Mouse (Mus musculus) heart, postnatal 0 days (tissue): ENCODE results near the gene Icosl. TPM values are rescaled to one million over a fixed set of nuclear protein-coding genes. Genes with fewer than 3 reads are reported as not detected.

ENCODE experiments used
- ATAC-seq: fragments of 200-750 bp; cut with Nextera tagmentation; 2 replicates; pipeline ENCODE4 v1.8.0; 2017; ENCODE audit warnings: low read depth, moderate number of reproducible peaks, moderate library complexity; ENCODE audit not compliant: insufficient read depth
- DNase-seq: peaks from one replicate; pipeline ENCODE4 v3.0.0-alpha.2; 2016; ENCODE audit warnings: low spot score
- H3K27ac ChIP-seq: fragments of 300-500 bp; sonication (generic); 2 replicates; pipeline ENCODE4 v1.5.1; 2014; ENCODE audit warnings: low read depth, mild to moderate bottlenecking
- H3K27me3 ChIP-seq: fragments of 300-500 bp; sonication (generic); 2 replicates; pipeline ENCODE4 v1.6.1; 2014; ENCODE audit warnings: low read length, mixed read lengths; ENCODE audit not compliant: control insufficient read depth, insufficient read depth
- H3K36me3 ChIP-seq: fragments of 300-500 bp; sonication (generic); replicated peaks from 2 replicates; pipeline ENCODE4 v1.6.1; 2014; ENCODE audit warnings: low read length, mixed read lengths; ENCODE audit not compliant: control insufficient read depth, insufficient read depth
- H3K4me1 ChIP-seq: fragments of 300-500 bp; sonication (generic); 2 replicates; pipeline ENCODE4 v1.6.1; 2014; ENCODE audit warnings: antibody characterized with exemption; ENCODE audit not compliant: control insufficient read depth, insufficient read depth
- H3K4me2 ChIP-seq: fragments of 300-500 bp; sonication (generic); 2 replicates; pipeline ENCODE4 v1.6.1; 2014; ENCODE audit warnings: low read depth, mild to moderate bottlenecking, low read length, moderate library complexity
- H3K4me3 ChIP-seq: fragments of 300-500 bp; sonication (generic); 2 replicates; pipeline ENCODE4 v1.5.1; 2014; ENCODE audit warnings: low read depth, low read length
- H3K9ac ChIP-seq: fragments of 300-500 bp; sonication (generic); replicated peaks from 2 replicates; pipeline ENCODE4 v1.6.1; 2014; ENCODE audit warnings: low read depth, low read length, mixed read lengths
- H3K9me3 ChIP-seq: fragments of 300-500 bp; sonication (generic); replicated peaks from 2 replicates; pipeline ENCODE4 v1.6.1; 2016; ENCODE audit warnings: low read length; ENCODE audit not compliant: control insufficient read depth
- CTCF ChIP-seq: IDR thresholded peaks from 2 replicates; pipeline ENCODE4 v1.5.1; 2016; ENCODE audit warnings: antibody characterized with exemption, control low read depth, low read depth
- EP300 ChIP-seq: IDR thresholded peaks from 2 replicates; pipeline ENCODE4 v1.6.1; 2016; ENCODE audit warnings: antibody characterized with exemption, low read depth
- WGBS: fragments of 180-500 bp; shearing (Covaris S2); extraction: QIAGEN DNeasy Blood & Tissue Kit; methylation state at CpG from one replicate; pipeline ENCODE4 v1.1.7; 2014; 5-methylcytosine and 5-hydroxymethylcytosine counted together
- polyA plus RNA-seq: library from polyadenylated mRNA; unstranded; fragments of >200 nt; fragmentation: Nextera tagmentation; extraction: Ambion mirVana; gene quantifications from 2 replicates; pipeline ENCODE4 v1.2.1, GENCODE M21; 2015
- total RNA-seq: library from RNA; depleted of rRNA; stranded (reverse); fragments of >200 nt; gene quantifications from 2 replicates; pipeline ENCODE4 v1.2.3, GENCODE M21; 2014; ENCODE audit warnings: low replicate concordance

The Icosl gene
- total and polyA plus RNA-seq, 2 experiments from 2014 or later, result 1.9 to 7.4 TPM

DNA sequence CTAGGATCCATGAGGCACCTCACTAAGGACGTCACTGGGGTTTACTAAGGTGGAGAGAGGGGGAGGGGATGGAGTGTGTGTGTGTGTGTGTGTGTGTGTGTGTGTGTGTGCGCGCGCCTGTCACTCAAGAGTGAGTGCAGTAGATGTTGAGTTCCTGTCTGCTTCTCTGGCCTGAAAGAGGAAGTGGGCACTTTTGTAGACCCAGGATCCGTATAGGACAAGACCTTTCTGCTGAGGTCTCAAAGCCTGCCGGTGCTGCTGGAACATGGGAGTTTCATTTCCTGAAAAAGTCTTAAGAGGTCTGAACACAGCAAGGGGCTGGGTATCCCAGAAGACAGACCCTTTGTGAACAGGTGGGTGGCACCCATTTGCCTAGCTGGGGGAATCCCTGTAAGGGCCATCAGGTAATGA, 18.0 kb downstream of the Icosl start:
- Histone ChIP-seq H3K27me3 (no peaks in the 10 kb centered on the region), H3K9ac (no peak overlapping the region), H3K4me2 (no peak overlapping the region), H3K4me1 (no peaks in the 10 kb centered on the region), H3K9me3 (no peaks in the 10 kb centered on the region), H3K4me3 (no peak overlapping the region), H3K27ac (no peak overlapping the region), H3K36me3 (no peaks in the 10 kb centered on the region)
- ATAC-seq (no peak), DNase-seq (no peak)
- TF ChIP-seq EP300, result no peak
- TF ChIP-seq CTCF, result no peak
- WGBS, result 61% methylated on average over 6 of the region's 6 CpGs

DNA sequence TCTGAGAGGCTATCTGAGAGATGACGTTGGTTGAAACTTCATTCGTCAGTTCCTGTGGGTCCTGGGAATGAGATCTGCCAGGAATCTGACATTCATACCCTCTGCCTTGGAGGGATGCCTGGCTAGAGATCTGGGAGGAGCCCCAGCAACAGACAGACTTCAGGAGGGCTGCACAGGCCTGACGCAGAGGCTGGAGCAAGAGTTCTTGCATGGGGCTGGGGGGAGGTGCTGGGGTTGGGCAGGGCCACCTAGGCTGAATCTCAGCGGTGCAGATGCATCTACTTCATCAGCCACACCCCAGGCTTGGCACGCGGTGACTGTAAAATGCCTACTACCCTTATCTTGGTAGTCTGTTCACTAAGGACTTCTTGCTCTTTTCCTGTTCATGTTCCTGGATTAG, 21.1 kb downstream of the Icosl start:
- Histone ChIP-seq H3K27ac (no peak overlapping the region), H3K4me2 (no peak overlapping the region), H3K36me3 (no peaks in the 10 kb centered on the region), H3K27me3 (no peaks in the 10 kb centered on the region), H3K9ac (no peak overlapping the region), H3K9me3 (no peaks in the 10 kb centered on the region), H3K4me3 (no peak overlapping the region), H3K4me1 (no peaks in the 10 kb centered on the region)
- 21% methylated on average over 6 of the region's 6 CpGs for WGBS
- TF ChIP-seq EP300 (no peak), CTCF (no peak)
- DNase-seq, result peak; percentile 39
- ATAC-seq, result peak; percentile 70

- H3K36me3 ChIP-seq, result no peaks in the 10 kb centered on the region
- ATAC-seq (no peak), DNase-seq (no peak)
- H3K9me3 ChIP-seq, result no peaks in the 10 kb centered on the region
- H3K27me3 ChIP-seq, result no peaks in the 10 kb centered on the region
- 61% methylated on average over 4 of the region's 4 CpGs for WGBS
- H3K4me1 ChIP-seq, result no peaks in the 10 kb centered on the region
- H3K4me3 ChIP-seq, result no peak overlapping the region
- H3K27ac ChIP-seq, result no peak overlapping the region
- no peak for TF ChIP-seq CTCF
- no peak for TF ChIP-seq EP300
- H3K9ac ChIP-seq, result no peak overlapping the region
- no peak overlapping the region for H3K4me2 ChIP-seq
These were observed 21.8 kb downstream of the Icosl start for GRCm38 (mm10) chr10:78090706-78091491.

GRCm38 (mm10) chr10:78091865-78092724, 23.0 kb downstream of the Icosl start:
- no peaks in the 10 kb centered on the region for H3K9me3 ChIP-seq

GRCm38 (mm10) chr10:78092725-78093029, 23.6 kb downstream of the Icosl start:
- H3K9ac ChIP-seq, result no peak overlapping the region
- H3K4me2 ChIP-seq, result no peak overlapping the region
- H3K27me3 ChIP-seq, result no peaks in the 10 kb centered on the region
- TF ChIP-seq CTCF (no peak), EP300 (no peak)
- H3K4me3 ChIP-seq, result no peak overlapping the region
- no peaks in the 10 kb centered on the region for H3K4me1 ChIP-seq
- H3K9me3 ChIP-seq, result no peaks in the 10 kb centered on the region
- H3K27ac ChIP-seq, result no peak overlapping the region
- 87% methylated on average over 13 of the region's 13 CpGs for WGBS
- ATAC-seq, result no peak
- no peak for DNase-seq
- no peaks in the 10 kb centered on the region for H3K36me3 ChIP-seq

More at GRCm38 (mm10) chr10:78091865-78092724, 23.0 kb downstream of the Icosl start:
- no peaks in the 10 kb centered on the region for H3K4me1 ChIP-seq
- H3K36me3 ChIP-seq, result no peaks in the 10 kb centered on the region
- no peak overlapping the region for H3K9ac ChIP-seq
- H3K27me3 ChIP-seq, result no peaks in the 10 kb centered on the region
- 73% methylated on average over 23 of the region's 23 CpGs for WGBS
- TF ChIP-seq CTCF, result no peak
- no peak for TF ChIP-seq EP300
- DNase-seq (no peak), ATAC-seq (no peak)
- H3K27ac ChIP-seq, result no peak overlapping the region
- H3K4me3 ChIP-seq, result no peak overlapping the region
- H3K4me2 ChIP-seq, result no peak overlapping the region
